Mouse (Mus musculus) embryonic fibroblast, embryonic 13.5 days (primary cell): ENCODE data around the gene Mex3b.

Experiments
- CTCF ChIP-seq: IDR thresholded peaks from 2 replicates; pipeline ENCODE4 v1.5.1; 2011; ENCODE audit warnings: mild to moderate bottlenecking, control low read depth, low read length, moderate library complexity, borderline replicate concordance; ENCODE audit not compliant: insufficient read depth
- POLR2A ChIP-seq: IDR thresholded peaks from 2 replicates; pipeline ENCODE4 v1.6.1; 2011; ENCODE audit warnings: low read depth, mild to moderate bottlenecking, control low read depth, low read length, moderate library complexity

DNA sequence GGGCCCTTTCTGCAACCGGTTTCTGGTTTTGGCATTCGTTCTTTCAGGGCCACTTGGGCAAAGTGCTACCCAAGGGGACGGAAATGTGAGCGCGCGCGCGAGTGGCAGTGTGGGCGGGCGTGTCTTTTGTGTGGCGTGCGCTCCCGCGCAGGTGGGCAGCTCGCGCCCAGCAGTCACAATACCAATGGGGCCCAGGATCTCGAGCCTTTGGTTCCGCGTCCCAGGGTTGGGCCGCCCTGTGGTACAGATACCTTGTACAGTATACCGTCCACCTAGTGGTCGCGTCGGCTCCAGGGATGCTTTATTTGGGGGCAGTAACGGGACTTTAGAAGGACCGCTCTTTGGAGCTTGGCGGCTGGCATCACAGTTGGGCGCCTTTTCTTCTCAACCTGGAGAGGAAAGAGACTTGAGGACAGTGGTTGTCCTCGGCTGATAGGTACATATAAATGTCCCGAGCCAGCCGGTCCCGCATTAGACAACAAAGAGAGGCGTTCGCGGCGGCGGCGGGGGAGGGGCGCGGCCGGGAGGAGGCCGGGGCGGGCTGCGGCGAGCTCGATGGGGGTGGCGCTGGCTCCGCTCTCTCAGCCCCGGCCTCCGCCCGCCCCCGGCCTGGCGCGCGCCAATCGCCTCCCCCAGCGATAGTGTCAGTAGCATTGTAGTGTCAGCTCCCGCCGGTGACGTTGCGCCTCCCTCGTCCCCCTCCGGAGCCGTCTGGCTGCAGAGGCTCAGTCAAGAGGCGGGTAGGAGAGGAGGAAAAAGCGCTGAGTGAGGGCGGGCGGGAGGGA, 455 bp upstream of the Mex3b start:
- TF ChIP-seq POLR2A, result no peak; the same call in none of the 2 replicates
- TF ChIP-seq CTCF, result no peak
